Mouse (Mus musculus): Measurements from ENCODE around the gene Ifit1bl2. TPM values are rescaled to one million over a fixed set of nuclear protein-coding genes. Genes with fewer than 3 reads are reported as not detected.

Ifit1bl2 gene
- total and polyA plus RNA-seq, 2 experiments from 2014 or later: 0.18 to 0.52 TPM

- no peak overlapping the region for H3K4me2 ChIP-seq (ENCODE audit: low read depth)
- H3K9ac ChIP-seq: no peak overlapping the region
- H3K36me3 ChIP-seq (ENCODE audit: insufficient read depth): no peaks in the 10 kb centered on the region; the same call in 1 of the 2 replicates
- H3K4me3 ChIP-seq (ENCODE audit: low read depth, low read length): no peak overlapping the region
- DNase-seq (no peak), ATAC-seq (no peak)
- no peaks in the 10 kb centered on the region for H3K27me3 ChIP-seq (ENCODE audit: insufficient read depth, low read length)
- no peaks in the 10 kb centered on the region for H3K9me3 ChIP-seq (ENCODE audit: low read length)
- no peaks in the 10 kb centered on the region for H3K4me1 ChIP-seq (ENCODE audit: insufficient read depth)
- TF ChIP-seq CTCF (IDR thresholded peaks at IDR 0.05; ENCODE audit: low read depth): no peak
- 93% methylated on average over 5 of the region's 5 CpGs for WGBS
- no peak overlapping the region for H3K27ac ChIP-seq (ENCODE audit: low read depth, low read length)
Observed at GRCm38 (mm10) chr19:34573650-34574049, 66.9 kb downstream of the Ifit1bl2 start.

GRCm38 (mm10) chr19:34571080-34571479 is 69.5 kb downstream of the Ifit1bl2 start:
- H3K4me1 ChIP-seq (ENCODE audit: insufficient read depth): no peaks in the 10 kb centered on the region
- H3K9me3 ChIP-seq (ENCODE audit: low read length): no peaks in the 10 kb centered on the region
- WGBS: 93% methylated on average over 1 of the region's 1 CpGs
- DNase-seq (no peak), ATAC-seq (no peak)
- H3K9ac ChIP-seq: no peak overlapping the region
- no peak for TF ChIP-seq CTCF (IDR thresholded peaks at IDR 0.05; ENCODE audit: low read depth)
- no peaks in the 10 kb centered on the region; the same call in 1 of the 2 replicates for H3K36me3 ChIP-seq (ENCODE audit: insufficient read depth)
- no peak overlapping the region for H3K27ac ChIP-seq (ENCODE audit: low read depth, low read length)
- no peak overlapping the region for H3K4me2 ChIP-seq (ENCODE audit: low read depth)
- no peaks in the 10 kb centered on the region for H3K27me3 ChIP-seq (ENCODE audit: insufficient read depth, low read length)
- no peak overlapping the region for H3K4me3 ChIP-seq (ENCODE audit: low read depth, low read length)

GRCm38 (mm10) chr19:34569896-34570476 is 70.6 kb downstream of the Ifit1bl2 start:
- H3K9ac ChIP-seq: no peak overlapping the region
- no peak for TF ChIP-seq CTCF (IDR thresholded peaks at IDR 0.05; ENCODE audit: low read depth)
- H3K4me2 ChIP-seq (ENCODE audit: low read depth): no peak overlapping the region
- no peak for DNase-seq
- no peak overlapping the region for H3K4me3 ChIP-seq (ENCODE audit: low read depth, low read length)
- H3K4me1 ChIP-seq (ENCODE audit: insufficient read depth): no peaks in the 10 kb centered on the region
- H3K36me3 ChIP-seq (ENCODE audit: insufficient read depth): no peaks in the 10 kb centered on the region; the same call in 1 of the 2 replicates
- no peak overlapping the region for H3K27ac ChIP-seq (ENCODE audit: low read depth, low read length)
- ATAC-seq: no peak; the same call in 1 of the 2 replicates
- no peaks in the 10 kb centered on the region for H3K27me3 ChIP-seq (ENCODE audit: insufficient read depth, low read length)
- no peaks in the 10 kb centered on the region for H3K9me3 ChIP-seq (ENCODE audit: low read length)
- 75% methylated on average over 4 of the region's 4 CpGs for WGBS

GRCm38 (mm10) chr19:34568988-34569895 is 71.3 kb downstream of the Ifit1bl2 start:
- Histone ChIP-seq H3K36me3 (ENCODE audit: insufficient read depth) (no peaks in the 10 kb centered on the region; the same call in 1 of the 2 replicates), H3K4me3 (ENCODE audit: low read depth, low read length) (no peak overlapping the region), H3K9ac (no peak overlapping the region), H3K27me3 (ENCODE audit: insufficient read depth, low read length) (no peaks in the 10 kb centered on the region), H3K27ac (ENCODE audit: low read depth, low read length) (no peak overlapping the region), H3K4me1 (ENCODE audit: insufficient read depth) (no peaks in the 10 kb centered on the region), H3K4me2 (ENCODE audit: low read depth) (no peak overlapping the region), H3K9me3 (ENCODE audit: low read length) (no peaks in the 10 kb centered on the region)
- no peak for TF ChIP-seq CTCF (IDR thresholded peaks at IDR 0.05; ENCODE audit: low read depth)
- 88% methylated on average over 7 of the region's 7 CpGs for WGBS
- no peak for DNase-seq
- no peak for ATAC-seq

Other genes with a start within 250 kb of the Ifit1bl2 start
- gene Ch25h, start 165.6 kb downstream of the Ifit1bl2 start, total RNA-seq (2014; rRNA removed): 0.38 and 0.71 TPM in 2 replicates
- 0.62 and 0.86 TPM in 2 replicates for gene Ch25h, start 165.6 kb downstream of the Ifit1bl2 start, polyA plus RNA-seq (2015; fragmentation: Nextera tagmentation; extraction: Ambion mirVana)
- gene Lipa, start 113.3 kb downstream of the Ifit1bl2 start, total RNA-seq (2014; rRNA removed): 17.9 and 21.9 TPM in 2 replicates
- 15.3 and 17.3 TPM in 2 replicates for gene Lipa, start 113.3 kb downstream of the Ifit1bl2 start, polyA plus RNA-seq (2015; fragmentation: Nextera tagmentation; extraction: Ambion mirVana)
- gene Ifit2, start 90.0 kb downstream of the Ifit1bl2 start, total RNA-seq (2014; rRNA removed): 11.1 and 11.9 TPM in 2 replicates
- 6.3 and 8.0 TPM in 2 replicates for gene Ifit2, start 90.0 kb downstream of the Ifit1bl2 start, polyA plus RNA-seq (2015; fragmentation: Nextera tagmentation; extraction: Ambion mirVana)
- gene Ifit3, start 57.2 kb downstream of the Ifit1bl2 start, total RNA-seq (2014; rRNA removed): 2.3 and 2.7 TPM in 2 replicates
- 2.7 and 3.2 TPM in 2 replicates for gene Ifit3, start 57.2 kb downstream of the Ifit1bl2 start, polyA plus RNA-seq (2015; fragmentation: Nextera tagmentation; extraction: Ambion mirVana)
- 1.8 and 2.5 TPM in 2 replicates for gene Ifit1bl1, start 38.8 kb downstream of the Ifit1bl2 start, total RNA-seq (2014; rRNA removed)
- gene Ifit1bl1, start 38.8 kb downstream of the Ifit1bl2 start, polyA plus RNA-seq (2015; fragmentation: Nextera tagmentation; extraction: Ambion mirVana): 1.4 and 1.6 TPM in 2 replicates
- gene Ifit3b, start 32.8 kb downstream of the Ifit1bl2 start, total RNA-seq (2014; rRNA removed): 0.15 and 0.19 TPM in 2 replicates
- 0.45 and 0.79 TPM in 2 replicates for gene Ifit3b, start 32.8 kb downstream of the Ifit1bl2 start, polyA plus RNA-seq (2015; fragmentation: Nextera tagmentation; extraction: Ambion mirVana)
- gene Ifit1, start 128 bp upstream of the Ifit1bl2 start, total RNA-seq (2014; rRNA removed): 1.7 and 2.0 TPM in 2 replicates
- 0.83 and 0.88 TPM in 2 replicates for gene Ifit1, start 128 bp upstream of the Ifit1bl2 start, polyA plus RNA-seq (2015; fragmentation: Nextera tagmentation; extraction: Ambion mirVana)
- gene Slc16a12, start 106.5 kb upstream of the Ifit1bl2 start, total RNA-seq (2014; rRNA removed): 1.8 and 3.1 TPM in 2 replicates
- 1.4 and 2.8 TPM in 2 replicates for gene Slc16a12, start 106.5 kb upstream of the Ifit1bl2 start, polyA plus RNA-seq (2015; fragmentation: Nextera tagmentation; extraction: Ambion mirVana)
- gene Pank1, start 238.7 kb upstream of the Ifit1bl2 start, total RNA-seq (2014; rRNA removed): 11.8 and 14.6 TPM in 2 replicates
- gene Pank1, start 238.7 kb upstream of the Ifit1bl2 start, polyA plus RNA-seq (2015; fragmentation: Nextera tagmentation; extraction: Ambion mirVana): 3.6 and 5.5 TPM in 2 replicates